Mouse (Mus musculus): ENCODE measurements at regions not wholly inside any gene's neighbourhood (a gene's known extent, or its start where the extent isn't known, plus 50 kb on each side); places are given as distances from the start of the nearest gene placed in this dataset.
"Not testable (repeated sequence)": the region's sequence is repeated elsewhere in the genome, so short reads cannot be mapped to it uniquely, and the experiment has no call there.

DNA sequence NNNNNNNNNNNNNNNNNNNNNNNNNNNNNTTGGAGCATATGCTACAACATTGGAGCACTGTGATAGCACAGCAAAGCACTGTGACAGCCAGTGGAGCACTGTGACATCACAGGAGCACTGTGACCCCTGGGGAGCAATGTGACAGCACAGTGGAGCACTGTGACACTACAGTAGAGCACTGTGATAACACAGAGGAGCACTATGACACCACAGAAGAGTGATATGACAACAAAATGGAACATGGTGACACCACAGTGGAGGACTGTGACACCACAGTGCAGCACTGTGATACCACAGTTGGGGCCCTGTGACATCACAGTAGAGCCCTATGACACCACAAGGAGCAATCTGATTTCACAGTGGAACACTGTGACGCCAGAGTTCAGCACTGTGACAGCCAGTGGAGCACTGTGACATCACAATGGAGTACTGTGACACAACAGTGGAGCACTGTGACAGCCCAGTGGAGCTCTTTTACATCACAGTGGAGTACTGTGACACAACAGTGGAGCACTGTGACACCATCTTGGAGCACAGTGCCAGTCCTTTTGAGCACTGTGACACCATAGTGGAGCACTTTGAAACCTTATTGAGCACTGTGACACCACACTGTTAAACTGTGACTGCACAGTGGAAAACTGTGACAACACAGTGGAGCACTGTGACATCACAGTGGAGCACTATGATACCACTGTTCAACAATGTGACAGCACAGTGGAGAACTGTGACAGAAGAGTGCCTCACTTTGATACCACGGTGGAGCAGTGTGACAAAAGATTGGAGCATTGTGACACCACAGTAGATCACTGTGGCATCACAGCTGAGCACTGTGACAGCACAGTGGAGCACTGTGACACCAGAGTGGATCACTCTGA is 116.9 kb upstream of the Vmn1r2 start:
- Histone ChIP-seq H3K4me3 (no peak overlapping the region), H3K4me1 (no peaks in the 10 kb centered on the region), H3K27ac (no peak overlapping the region), H3K36me3 (no peaks in the 10 kb centered on the region), H3K27me3 (ENCODE audit: low read depth, poor library complexity, severe bottlenecking) (no peaks in the 10 kb centered on the region), H3K9me3 (replicated peaks) (peaks cover 54% of the 10 kb centered on the region)
- no peak for DNase-seq (ENCODE audit: low spot score)
- 52% methylated on average over 2 of the region's 2 CpGs for WGBS

DNA sequence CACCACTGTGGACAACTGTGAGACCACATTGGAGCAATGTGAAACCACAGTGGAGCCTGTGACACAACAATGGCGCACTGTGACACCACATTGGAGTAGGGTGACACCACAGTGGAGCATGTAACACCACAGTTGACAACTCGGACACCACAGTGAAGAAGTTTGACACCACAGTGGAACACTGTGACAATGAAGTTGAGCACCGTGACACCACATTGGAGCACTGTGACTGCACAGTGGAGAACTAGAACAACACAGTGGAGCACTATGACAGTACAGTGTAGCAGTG is 116.3 kb upstream of the Vmn1r2 start:
- Histone ChIP-seq H3K9me3 (replicated peaks) (peaks cover 60% of the 10 kb centered on the region), H3K4me3 (no peak overlapping the region), H3K36me3 (no peaks in the 10 kb centered on the region), H3K27me3 (ENCODE audit: low read depth, poor library complexity, severe bottlenecking) (no peaks in the 10 kb centered on the region), H3K27ac (no peak overlapping the region), H3K4me1 (no peaks in the 10 kb centered on the region)
- no peak for DNase-seq (ENCODE audit: low spot score)
- 88% methylated on average over 3 of the region's 3 CpGs for WGBS

DNA sequence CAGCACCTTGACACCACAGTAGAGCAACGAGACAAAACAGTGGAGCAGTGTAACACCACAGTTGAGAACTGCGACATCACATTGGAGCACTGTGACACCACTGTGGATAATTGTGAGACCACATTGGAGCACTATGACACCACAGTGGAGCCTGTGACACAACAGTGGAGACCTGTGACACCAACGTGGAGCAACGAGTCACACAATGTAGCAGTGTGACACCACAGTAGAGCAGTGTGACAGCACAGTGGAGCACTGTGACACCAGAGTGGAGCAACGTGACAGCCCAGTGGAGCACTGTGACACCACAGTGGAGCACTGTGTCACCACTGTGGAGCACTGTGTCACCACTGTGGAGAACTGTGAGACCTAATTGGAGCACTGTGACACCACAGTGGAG is 115.9 kb upstream of the Vmn1r2 start:
- DNase-seq (ENCODE audit: low spot score), result no peak
- H3K36me3 ChIP-seq, result no peaks in the 10 kb centered on the region

DNA sequence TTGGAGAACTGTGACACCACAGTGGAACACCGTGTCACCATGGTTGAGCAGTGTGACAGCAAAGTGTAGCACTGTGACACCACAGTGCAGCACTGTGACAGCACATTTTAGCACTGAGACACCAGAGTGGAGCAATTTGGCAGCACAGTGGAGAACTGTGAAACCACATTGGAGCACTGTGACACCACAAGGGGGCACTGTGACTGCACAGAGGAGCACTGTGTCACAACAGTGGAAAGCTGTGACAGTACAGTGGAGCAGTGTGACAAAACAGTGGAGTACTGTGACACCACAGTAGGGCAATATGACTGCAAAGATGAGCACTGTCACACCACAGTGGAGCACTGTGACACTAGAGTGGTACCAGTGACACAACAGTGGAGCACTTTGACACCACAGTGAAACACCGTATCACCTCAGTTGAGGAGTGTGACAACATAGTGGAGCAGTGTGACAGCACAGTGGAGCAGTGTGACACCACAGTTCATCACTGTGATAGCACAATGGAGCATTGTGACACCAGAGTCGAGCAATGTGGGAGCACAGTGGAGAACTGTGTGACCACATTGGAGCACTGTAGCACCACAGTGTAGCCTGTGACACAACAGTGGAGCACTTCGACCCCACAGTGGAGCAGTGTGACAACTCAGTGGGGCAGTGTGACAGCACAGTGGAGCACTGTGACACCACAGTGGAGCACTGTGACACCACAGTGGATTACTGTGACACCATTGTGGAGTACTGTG is 114.6 kb upstream of the Vmn1r2 start:
- Histone ChIP-seq H3K27ac (no peak overlapping the region), H3K27me3 (ENCODE audit: low read depth, poor library complexity, severe bottlenecking) (no peaks in the 10 kb centered on the region)

More for the DNA sequence above, 115.9 kb upstream of the Vmn1r2 start:
- Histone ChIP-seq H3K27ac (no peak overlapping the region), H3K4me3 (no peak overlapping the region), H3K4me1 (no peaks in the 10 kb centered on the region), H3K27me3 (ENCODE audit: low read depth, poor library complexity, severe bottlenecking) (no peaks in the 10 kb centered on the region), H3K9me3 (replicated peaks) (peaks cover 64% of the 10 kb centered on the region)
- 77% methylated on average over 5 of the region's 5 CpGs for WGBS

DNA sequence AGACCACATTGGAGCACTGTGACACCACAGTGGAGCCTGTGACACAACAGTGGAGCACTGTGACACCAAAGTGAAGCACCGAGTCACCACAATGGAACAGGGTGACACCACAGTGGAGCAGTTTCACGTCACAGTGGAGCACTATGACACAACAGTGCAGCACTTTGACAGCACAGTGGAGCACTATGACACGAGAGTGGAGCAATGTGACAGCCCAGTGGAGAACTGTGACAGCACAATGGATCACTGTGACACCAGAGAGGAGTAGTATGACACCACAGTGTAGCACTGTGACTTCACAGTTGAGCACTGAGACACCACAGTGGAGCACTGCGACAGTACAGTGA is 114.1 kb upstream of the Vmn1r2 start:
- Histone ChIP-seq H3K27ac (no peak overlapping the region), H3K27me3 (ENCODE audit: low read depth, poor library complexity, severe bottlenecking) (no peaks in the 10 kb centered on the region), H3K36me3 (no peaks in the 10 kb centered on the region), H3K4me3 (no peak overlapping the region), H3K4me1 (no peaks in the 10 kb centered on the region), H3K9me3 (replicated peaks) (peaks cover 66% of the 10 kb centered on the region)
- 65% methylated on average over 4 of the region's 4 CpGs for WGBS
- DNase-seq (ENCODE audit: low spot score), result no peak

More for the DNA sequence above, 114.6 kb upstream of the Vmn1r2 start:
- Histone ChIP-seq H3K36me3 (no peaks in the 10 kb centered on the region), H3K4me1 (no peaks in the 10 kb centered on the region), H3K4me3 (no peak overlapping the region), H3K9me3 (replicated peaks) (peaks cover 66% of the 10 kb centered on the region)
- DNase-seq (ENCODE audit: low spot score), result no peak
- 83% methylated on average over 4 of the region's 4 CpGs for WGBS

DNA sequence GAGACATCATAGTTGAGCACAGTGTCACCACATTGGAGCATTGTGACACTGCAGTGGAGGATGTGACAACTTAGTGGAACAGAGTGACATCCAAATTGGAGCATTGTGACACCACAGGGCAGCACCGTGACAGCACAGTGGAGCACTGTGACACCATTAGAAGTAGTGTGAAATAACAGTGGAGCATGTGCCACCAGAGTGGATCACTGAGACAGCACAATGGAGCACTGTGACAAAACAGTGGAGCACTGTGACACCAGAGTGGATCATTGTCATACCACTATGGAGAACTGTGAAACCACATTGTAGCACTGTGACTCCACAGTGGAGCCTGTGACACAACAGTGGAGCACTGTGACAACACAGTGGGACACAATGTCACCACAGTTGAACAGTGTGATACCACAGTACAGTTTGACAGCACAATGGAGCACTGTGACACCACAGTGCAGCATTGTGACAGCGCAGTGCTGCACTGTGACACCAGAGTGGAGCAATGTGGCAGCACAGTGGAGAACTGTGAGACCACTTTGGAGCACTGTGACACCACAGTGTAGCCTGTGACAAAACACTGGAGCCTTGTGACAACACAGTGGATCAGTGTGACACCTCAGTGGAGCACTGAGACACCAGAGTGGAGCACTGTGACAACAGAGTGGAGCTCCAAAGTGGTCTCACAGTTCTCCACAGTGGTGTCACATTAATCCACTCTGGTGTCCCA is 113.5 kb upstream of the Vmn1r2 start:
- WGBS, result 90% methylated on average over 2 of the region's 2 CpGs
- H3K9me3 ChIP-seq (replicated peaks), result peaks cover 71% of the 10 kb centered on the region
- H3K36me3 ChIP-seq, result no peaks in the 10 kb centered on the region
- H3K27ac ChIP-seq, result no peak overlapping the region
- DNase-seq (ENCODE audit: low spot score), result no peak
- no peaks in the 10 kb centered on the region for H3K27me3 ChIP-seq (ENCODE audit: low read depth, poor library complexity, severe bottlenecking)
- H3K4me1 ChIP-seq, result no peaks in the 10 kb centered on the region
- no peak overlapping the region for H3K4me3 ChIP-seq

DNA sequence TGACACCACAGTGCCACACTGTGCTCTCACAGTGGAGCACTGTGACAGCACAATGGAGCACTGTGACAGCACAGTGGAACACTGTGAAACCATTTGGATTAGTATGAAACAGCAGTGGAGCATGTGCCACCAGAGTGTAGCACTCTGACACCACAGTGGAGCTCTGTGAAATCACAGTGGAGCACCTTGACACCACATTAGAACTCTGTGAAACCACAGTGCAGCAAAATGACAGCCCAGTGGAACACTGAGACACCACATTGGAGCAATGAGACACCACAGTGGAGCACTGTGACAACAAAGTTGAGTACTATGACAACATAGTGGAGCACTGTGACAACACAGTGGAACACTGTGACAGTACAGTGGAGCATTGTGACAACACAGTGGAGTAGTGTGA is 112.2 kb upstream of the Vmn1r2 start:
- H3K4me3 ChIP-seq, result no peak overlapping the region
- H3K27me3 ChIP-seq (ENCODE audit: low read depth, poor library complexity, severe bottlenecking), result no peaks in the 10 kb centered on the region
- no peaks in the 10 kb centered on the region for H3K4me1 ChIP-seq
- H3K9me3 ChIP-seq (replicated peaks), result peaks cover 82% of the 10 kb centered on the region
- no peak for DNase-seq (ENCODE audit: low spot score)
- no peaks in the 10 kb centered on the region for H3K36me3 ChIP-seq
- no peak overlapping the region for H3K27ac ChIP-seq

DNA sequence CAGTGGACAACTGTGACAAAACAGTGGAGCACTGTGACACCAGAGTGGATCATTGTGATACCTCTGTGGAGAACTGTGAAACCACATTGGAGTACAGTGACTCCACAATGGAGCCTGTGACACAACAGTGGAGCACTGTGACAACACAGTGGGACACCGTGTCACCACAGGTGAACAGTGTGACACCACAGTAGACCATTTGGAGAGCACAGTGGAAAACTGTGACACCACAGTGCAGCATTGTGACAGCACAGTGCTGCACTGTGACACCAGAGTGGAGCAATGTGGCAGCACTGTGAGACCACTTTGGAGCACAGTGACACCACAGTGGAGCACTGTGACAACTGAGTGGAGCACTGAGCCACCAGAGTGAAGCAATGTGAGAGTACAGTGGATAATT is 111.7 kb upstream of the Vmn1r2 start:
- Histone ChIP-seq H3K36me3 (no peaks in the 10 kb centered on the region), H3K4me1 (no peaks in the 10 kb centered on the region), H3K4me3 (no peak overlapping the region), H3K9me3 (replicated peaks) (peaks cover 77% of the 10 kb centered on the region), H3K27ac (no peak overlapping the region), H3K27me3 (ENCODE audit: low read depth, poor library complexity, severe bottlenecking) (no peaks in the 10 kb centered on the region)
- DNase-seq (ENCODE audit: low spot score), result no peak
- 87% methylated on average over 1 of the region's 1 CpGs for WGBS

DNA sequence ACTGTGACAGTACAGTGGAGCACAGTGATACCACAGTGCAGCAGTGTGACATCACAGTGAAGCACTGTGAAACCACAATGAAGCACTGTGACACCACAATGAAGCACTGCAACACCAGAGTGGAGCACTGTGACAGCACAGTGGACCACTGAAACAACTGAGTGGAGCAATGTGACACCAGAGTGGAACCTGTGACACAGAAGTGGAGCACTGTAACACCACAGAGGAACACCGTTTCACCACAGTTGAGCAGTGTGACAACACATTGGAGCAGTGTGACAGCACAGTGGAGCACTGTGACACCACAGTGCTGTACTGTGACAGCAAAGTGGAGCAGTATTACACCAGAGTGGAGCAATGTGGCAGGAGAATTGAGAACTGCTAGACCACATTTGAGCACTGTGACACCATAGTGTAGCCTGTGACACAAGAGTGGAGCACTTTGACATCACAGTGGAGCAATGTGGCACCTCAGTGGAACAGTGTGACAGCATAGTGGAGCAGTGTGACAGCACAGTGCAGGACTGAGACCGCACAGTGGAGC is 107.5 kb upstream of the Vmn1r2 start:
- Histone ChIP-seq H3K36me3 (no peaks in the 10 kb centered on the region), H3K4me1 (no peaks in the 10 kb centered on the region), H3K4me3 (no peak overlapping the region), H3K9me3 (replicated peaks) (peaks cover 68% of the 10 kb centered on the region), H3K27ac (no peak overlapping the region), H3K27me3 (ENCODE audit: low read depth, poor library complexity, severe bottlenecking) (no peaks in the 10 kb centered on the region)
- 61% methylated on average over 2 of the region's 2 CpGs for WGBS
- no peak for DNase-seq (ENCODE audit: low spot score)

DNA sequence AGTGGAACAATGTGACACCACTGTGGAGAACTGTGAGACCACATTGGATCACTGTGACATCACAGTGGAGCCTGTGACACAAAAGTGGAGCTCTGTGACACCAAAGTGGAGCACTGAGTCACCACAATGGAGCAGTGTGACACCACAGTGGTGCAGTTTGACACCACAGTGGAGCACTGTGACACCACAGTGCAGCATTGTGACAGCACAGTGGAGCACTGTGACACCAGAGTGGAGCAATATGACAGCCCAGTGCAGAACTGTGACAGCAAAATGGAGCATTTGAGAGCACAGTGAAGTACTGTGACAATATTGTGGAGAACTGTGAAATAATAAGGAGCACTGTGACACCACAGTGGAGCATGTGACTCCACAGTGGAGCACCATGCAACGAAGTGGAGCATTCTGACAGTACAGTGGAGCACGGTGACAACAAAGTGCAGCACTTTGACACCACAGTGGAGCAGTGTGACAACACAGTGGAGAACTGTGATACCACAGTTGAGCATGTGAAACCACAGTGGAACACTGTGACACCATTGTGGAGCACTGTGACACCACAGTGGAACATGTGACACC is 105.0 kb upstream of the Vmn1r2 start:
- Histone ChIP-seq H3K9me3 (replicated peaks) (peaks cover 75% of the 10 kb centered on the region), H3K27me3 (ENCODE audit: low read depth, poor library complexity, severe bottlenecking) (no peaks in the 10 kb centered on the region), H3K27ac (no peak overlapping the region), H3K4me1 (no peaks in the 10 kb centered on the region), H3K4me3 (no peak overlapping the region), H3K36me3 (no peaks in the 10 kb centered on the region)
- no peak for DNase-seq (ENCODE audit: low spot score)
- 82% methylated on average over 2 of the region's 2 CpGs for WGBS

DNA sequence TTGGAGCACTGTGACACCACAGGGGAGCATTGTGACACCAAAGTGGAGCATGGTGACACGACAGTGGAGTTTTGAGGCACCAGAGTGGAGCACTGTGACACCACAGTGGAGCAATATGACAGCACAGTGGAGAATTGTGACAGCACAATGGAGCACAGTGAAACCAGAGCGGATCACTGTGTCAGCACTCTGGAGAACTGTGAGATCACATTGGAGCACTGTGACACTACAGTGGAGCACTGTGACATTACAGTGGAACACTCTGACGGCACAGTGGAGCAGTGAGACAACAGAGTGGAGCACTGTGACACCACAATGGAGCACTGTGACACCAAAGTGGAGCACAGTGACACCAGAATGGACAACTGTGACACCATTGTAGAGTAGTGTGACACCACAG is 103.2 kb upstream of the Vmn1r2 start:
- Histone ChIP-seq H3K9me3 (replicated peaks) (peaks cover 86% of the 10 kb centered on the region), H3K27ac (no peak overlapping the region), H3K4me1 (no peaks in the 10 kb centered on the region), H3K27me3 (ENCODE audit: low read depth, poor library complexity, severe bottlenecking) (no peaks in the 10 kb centered on the region), H3K4me3 (no peak overlapping the region), H3K36me3 (no peaks in the 10 kb centered on the region)
- no peak for DNase-seq (ENCODE audit: low spot score)
- WGBS, result 61% methylated on average over 3 of the region's 3 CpGs

DNA sequence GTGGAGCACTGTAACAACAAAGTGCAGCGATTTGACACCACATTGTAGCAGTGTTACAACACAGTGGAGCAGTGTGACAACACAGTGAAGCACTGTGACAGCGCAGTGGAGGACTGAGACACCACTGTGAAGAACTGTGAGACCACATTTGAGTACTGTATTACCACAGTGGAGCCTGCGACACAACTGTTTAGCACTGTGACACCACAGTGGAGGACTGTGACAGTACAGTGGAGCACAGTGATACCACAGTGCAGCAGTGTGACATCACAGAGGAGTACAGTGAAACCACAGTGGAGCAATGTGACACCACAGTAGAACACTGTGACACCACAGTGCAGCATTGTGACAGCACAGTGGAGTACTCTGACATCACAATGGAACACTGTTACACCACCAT is 102.5 kb upstream of the Vmn1r2 start:
- no peak for DNase-seq (ENCODE audit: low spot score)
- no peak overlapping the region for H3K4me3 ChIP-seq
- no peak overlapping the region for H3K27ac ChIP-seq
- peaks cover 86% of the 10 kb centered on the region for H3K9me3 ChIP-seq (replicated peaks)
- 36% methylated on average over 3 of the region's 3 CpGs for WGBS
- no peaks in the 10 kb centered on the region for H3K27me3 ChIP-seq (ENCODE audit: low read depth, poor library complexity, severe bottlenecking)
- H3K4me1 ChIP-seq, result no peaks in the 10 kb centered on the region
- H3K36me3 ChIP-seq, result no peaks in the 10 kb centered on the region

DNA sequence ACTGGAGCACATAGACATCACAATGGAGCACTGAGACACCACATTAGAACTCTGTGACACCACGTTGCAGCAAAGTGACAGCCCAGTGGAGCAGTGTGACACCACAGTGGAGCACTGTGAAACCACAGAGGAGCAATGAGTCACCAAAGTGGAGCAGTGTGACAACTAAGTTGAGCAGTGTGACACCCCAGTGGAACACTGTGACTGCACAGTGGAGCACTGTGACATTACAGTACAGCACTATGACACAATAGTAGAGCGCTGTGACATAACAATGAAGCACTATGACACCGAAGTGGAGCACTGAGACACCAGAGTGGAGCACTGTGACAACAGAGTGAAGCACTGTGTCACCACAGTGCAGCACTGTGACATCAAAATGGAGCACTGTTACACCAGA is 101.8 kb upstream of the Vmn1r2 start:
- not testable (repeated sequence) for H3K27me3 ChIP-seq (ENCODE audit: low read depth, poor library complexity, severe bottlenecking); H3K36me3 ChIP-seq; H3K27ac ChIP-seq; H3K4me1 ChIP-seq; H3K4me3 ChIP-seq; DNase-seq (ENCODE audit: low spot score)
- H3K9me3 ChIP-seq (replicated peaks), result peaks cover 89% of the 10 kb centered on the region
- WGBS, result 78% methylated on average over 3 of the region's 3 CpGs

Data from limb, embryonic 10.5 days (tissue).